Mouse (Mus musculus) hindbrain, embryonic 14.5 days (tissue): ENCODE measurements around the gene Dab1. TPM values are rescaled to one million over a fixed set of nuclear protein-coding genes. Genes with fewer than 3 reads are reported as not detected.

Experiments used
- ATAC-seq: fragments of 200-750 bp; cut with Nextera tagmentation; 2 replicates; pipeline ENCODE4 v1.8.0; 2017; ENCODE audit warnings: moderate number of reproducible peaks, mild to moderate bottlenecking, moderate TSS enrichment, moderate library complexity; ENCODE audit not compliant: low FRiP score
- DNase-seq: peaks from one replicate; pipeline ENCODE4 v3.0.0-alpha.2; 2015; ENCODE audit warnings: low spot score
- H3K27ac ChIP-seq: fragments of 300-500 bp; sonication (generic); 2 replicates; pipeline ENCODE4 v1.5.1; 2014; ENCODE audit warnings: mild to moderate bottlenecking, moderate library complexity
- H3K27me3 ChIP-seq: fragments of 300-500 bp; sonication (generic); 2 replicates; pipeline ENCODE4 v1.6.1; 2014; ENCODE audit warnings: mild to moderate bottlenecking, low read length, mixed read lengths; ENCODE audit not compliant: control insufficient read depth, insufficient read depth
- H3K36me3 ChIP-seq: fragments of 300-500 bp; sonication (generic); replicated peaks from 2 replicates; pipeline ENCODE4 v1.6.1; 2014; ENCODE audit not compliant: control insufficient read depth, insufficient read depth
- H3K4me1 ChIP-seq: fragments of 300-500 bp; sonication (generic); replicated peaks from 2 replicates; pipeline ENCODE4 v1.6.1; 2014; ENCODE audit warnings: antibody characterized with exemption, low read length, mixed read lengths; ENCODE audit not compliant: control insufficient read depth, insufficient read depth
- H3K4me2 ChIP-seq: fragments of 300-500 bp; sonication (generic); replicated peaks from 2 replicates; pipeline ENCODE4 v1.6.1; 2014; ENCODE audit warnings: mild to moderate bottlenecking, moderate library complexity
- H3K4me3 ChIP-seq: fragments of 300-500 bp; sonication (generic); replicated peaks from 2 replicates; pipeline ENCODE4 v1.5.1; 2014; ENCODE audit warnings: mild to moderate bottlenecking, low read length
- H3K9ac ChIP-seq: fragments of 300-500 bp; sonication (generic); 2 replicates; pipeline ENCODE4 v1.6.1; 2014
- H3K9me3 ChIP-seq: fragments of 300-500 bp; sonication (generic); 2 replicates; pipeline ENCODE4 v1.6.1; 2016; ENCODE audit warnings: low read length; ENCODE audit not compliant: control insufficient read depth
- WGBS: fragments of 180-500 bp; shearing (Covaris S2); extraction: QIAGEN DNeasy Blood & Tissue Kit; methylation state at CpG from one replicate; pipeline ENCODE4 v1.1.7; 2014; 5-methylcytosine and 5-hydroxymethylcytosine counted together
- polyA plus RNA-seq: library from polyadenylated mRNA; unstranded; fragments of >200 nt; fragmentation: Nextera tagmentation; extraction: Ambion mirVana; gene quantifications from 2 replicates; pipeline ENCODE4 v1.2.1, GENCODE M21; 2014

Dab1 gene
- polyA plus RNA-seq, 1 experiment from 2014 or later, result 62.9 TPM

DNA sequence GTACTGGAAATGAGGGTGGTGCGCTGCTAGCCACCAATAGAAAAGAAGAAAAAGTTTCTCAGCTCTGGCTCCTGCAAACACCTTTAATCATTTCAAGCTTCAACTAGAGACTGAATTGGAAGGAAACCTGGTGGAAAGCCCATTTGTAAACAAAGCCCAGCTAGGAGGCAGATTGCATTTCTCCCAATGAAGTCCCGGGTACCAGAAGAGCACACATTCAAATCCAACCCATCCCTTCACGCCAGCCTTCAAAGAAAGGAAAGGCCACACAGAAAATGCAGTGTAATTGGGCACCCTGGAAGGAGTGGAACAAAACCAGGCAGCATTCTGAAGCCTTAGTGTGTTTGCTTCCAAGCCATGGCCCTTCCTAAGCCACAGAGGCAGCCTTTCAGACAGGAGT lies 776.4 kb downstream of the Dab1 start:
- H3K27me3 ChIP-seq, result no peaks in the 10 kb centered on the region
- H3K4me1 ChIP-seq, result peaks cover 11% of the 10 kb centered on the region
- ATAC-seq, result no peak
- no peak overlapping the region for H3K9ac ChIP-seq
- H3K9me3 ChIP-seq, result no peaks in the 10 kb centered on the region
- DNase-seq, result no peak
- H3K4me3 ChIP-seq, result no peak overlapping the region
- H3K36me3 ChIP-seq, result no peaks in the 10 kb centered on the region
- WGBS, result 80% methylated on average over 3 of the region's 3 CpGs
- H3K4me2 ChIP-seq, result no peak overlapping the region
- no peak overlapping the region for H3K27ac ChIP-seq

DNA sequence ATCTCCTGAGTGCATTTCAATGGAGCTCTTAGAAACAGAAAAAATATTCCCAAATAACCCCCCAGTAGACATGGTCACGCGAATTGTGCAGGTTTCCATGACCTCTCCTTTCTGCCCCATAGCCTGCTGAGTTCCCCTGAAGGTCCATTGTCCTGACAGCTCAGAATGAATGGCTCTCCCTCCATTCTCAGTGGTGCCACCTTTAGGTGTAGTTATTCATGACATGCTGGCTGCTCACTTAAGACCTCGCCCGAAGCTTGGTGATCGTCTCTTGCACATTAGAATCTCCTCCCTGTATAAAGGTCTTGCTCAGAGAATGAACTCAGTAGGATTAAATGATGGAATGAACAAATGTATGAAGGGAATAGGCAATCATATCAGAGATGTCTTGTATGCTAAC lies 776.9 kb downstream of the Dab1 start:
- H3K4me1 ChIP-seq, result peaks cover 11% of the 10 kb centered on the region
- 92% methylated on average over 5 of the region's 5 CpGs for WGBS
- H3K4me3 ChIP-seq, result no peak overlapping the region
- no peak for ATAC-seq
- no peak overlapping the region for H3K4me2 ChIP-seq
- no peaks in the 10 kb centered on the region for H3K27me3 ChIP-seq
- H3K9me3 ChIP-seq, result no peaks in the 10 kb centered on the region
- H3K36me3 ChIP-seq, result no peaks in the 10 kb centered on the region
- H3K27ac ChIP-seq, result no peak overlapping the region
- no peak for DNase-seq
- H3K9ac ChIP-seq, result no peak overlapping the region

DNA sequence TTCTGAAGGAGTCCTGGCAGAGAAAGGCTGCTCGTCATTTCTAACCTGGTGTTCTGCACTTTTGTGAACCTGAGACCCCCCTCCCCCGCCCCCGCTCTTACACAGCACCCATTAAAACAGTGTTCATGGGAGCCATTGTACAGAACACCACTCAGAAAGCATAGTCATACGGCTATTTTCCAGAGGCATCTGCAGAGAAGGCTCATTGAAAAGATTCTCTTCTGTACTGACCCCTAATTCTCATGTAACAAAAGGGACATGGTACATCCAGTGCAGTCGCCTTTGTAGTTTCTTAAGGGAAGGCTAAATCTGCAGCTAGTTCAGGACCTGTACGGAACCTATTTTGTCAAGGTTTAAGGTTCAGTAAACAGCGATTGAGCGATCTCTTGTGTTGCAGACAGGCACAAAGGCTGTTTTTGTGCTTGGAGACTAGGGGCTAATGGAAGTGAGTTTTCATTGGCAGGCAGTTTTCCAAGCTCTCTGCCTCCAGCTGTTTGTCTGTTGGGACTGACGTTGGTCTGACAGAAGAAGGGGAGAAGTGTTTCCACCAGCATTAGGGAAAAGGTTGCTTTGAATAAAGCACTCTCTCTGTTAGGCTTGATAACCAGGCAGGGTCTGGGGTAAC lies 780.1 kb downstream of the Dab1 start:
- no peaks in the 10 kb centered on the region for H3K36me3 ChIP-seq
- DNase-seq, result peak; percentile 40
- peak overlapping the region; percentile 42; the same call in 1 of the 2 replicates for H3K9ac ChIP-seq
- no peaks in the 10 kb centered on the region for H3K9me3 ChIP-seq
- no peaks in the 10 kb centered on the region for H3K27me3 ChIP-seq
- H3K4me3 ChIP-seq, result no peak overlapping the region
- ATAC-seq, result peak; percentile 21; the same call in 1 of the 2 replicates
- H3K4me1 ChIP-seq, result peaks cover 11% of the 10 kb centered on the region
- H3K27ac ChIP-seq, result peak overlapping the region; percentile 56
- H3K4me2 ChIP-seq, result peak overlapping the region; percentile 21
- WGBS, result 26% methylated on average over 9 of the region's 9 CpGs

DNA sequence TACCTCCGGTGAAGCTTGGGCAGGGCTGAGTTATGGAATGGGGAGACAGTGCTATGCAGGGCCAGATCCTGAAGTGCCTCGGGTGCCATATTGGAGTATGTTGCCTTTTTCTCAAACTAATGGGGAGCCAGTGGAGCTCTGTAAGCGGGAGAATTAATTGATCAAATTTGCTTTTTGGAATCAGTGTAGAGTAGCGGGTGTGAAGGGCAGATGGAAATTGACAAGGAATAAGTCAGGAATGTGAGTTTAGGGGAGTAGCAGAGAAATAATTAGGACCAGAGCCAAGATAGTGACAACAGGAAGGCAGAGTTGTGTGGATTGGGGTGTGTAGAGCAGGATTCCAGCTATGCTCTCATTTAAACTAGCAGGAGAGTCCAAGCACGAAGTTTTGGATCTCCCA lies 784.9 kb downstream of the Dab1 start:
- Histone ChIP-seq H3K27me3 (no peaks in the 10 kb centered on the region), H3K9ac (no peak overlapping the region), H3K4me3 (no peak overlapping the region), H3K4me2 (no peak overlapping the region), H3K36me3 (no peaks in the 10 kb centered on the region), H3K9me3 (no peaks in the 10 kb centered on the region), H3K4me1 (peaks cover 9% of the 10 kb centered on the region), H3K27ac (no peak overlapping the region)
- WGBS, result 85% methylated on average over 5 of the region's 5 CpGs
- DNase-seq (no peak), ATAC-seq (no peak)

DNA sequence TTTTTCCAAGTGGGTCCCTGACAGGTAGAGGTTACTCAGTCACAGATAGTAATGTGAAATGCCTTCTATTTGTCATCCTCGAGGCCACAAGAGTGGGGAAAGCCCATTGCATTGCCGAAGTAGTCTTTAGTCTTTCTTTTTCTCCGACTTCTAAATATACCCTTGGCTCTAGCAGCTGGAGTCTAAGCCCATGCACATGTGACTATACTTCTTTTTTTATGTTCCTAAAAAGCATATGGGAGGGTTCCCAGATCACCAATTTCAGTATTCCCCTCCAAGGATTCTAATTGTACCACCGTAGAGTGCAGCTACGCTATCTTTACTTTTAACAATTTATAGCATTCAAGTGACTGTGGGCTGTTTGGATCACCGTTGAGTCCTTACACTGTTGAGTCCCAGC lies 791.8 kb downstream of the Dab1 start:
- Histone ChIP-seq H3K36me3 (no peaks in the 10 kb centered on the region), H3K27me3 (no peaks in the 10 kb centered on the region), H3K4me3 (no peak overlapping the region), H3K27ac (no peak overlapping the region), H3K4me2 (no peak overlapping the region), H3K9me3 (no peaks in the 10 kb centered on the region), H3K9ac (no peak overlapping the region), H3K4me1 (no peaks in the 10 kb centered on the region)
- no peak for DNase-seq
- ATAC-seq, result no peak
- WGBS, result 89% methylated on average over 6 of the region's 6 CpGs

DNA sequence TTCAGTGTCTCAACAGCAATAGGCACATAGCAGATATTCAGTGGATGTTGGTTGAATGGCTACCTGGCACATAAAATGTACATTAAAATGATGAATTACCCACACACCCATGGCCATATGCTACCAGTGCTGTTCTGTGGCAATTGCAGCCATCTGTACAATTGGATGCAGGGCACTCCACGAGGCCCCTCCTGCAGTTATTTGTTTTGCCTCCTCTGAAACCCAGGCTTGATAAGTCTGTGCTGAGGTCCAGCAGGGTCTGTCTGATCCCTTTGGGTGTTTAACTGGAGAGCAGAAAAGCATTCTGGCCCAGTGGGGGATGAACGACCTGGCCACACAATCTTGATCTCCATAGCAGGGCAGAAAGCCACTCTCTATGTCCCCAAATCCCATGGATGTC lies 796.3 kb downstream of the Dab1 start:
- Histone ChIP-seq H3K36me3 (no peaks in the 10 kb centered on the region), H3K4me3 (no peak overlapping the region), H3K4me2 (no peak overlapping the region), H3K9me3 (no peaks in the 10 kb centered on the region), H3K9ac (no peak overlapping the region), H3K4me1 (no peaks in the 10 kb centered on the region), H3K27me3 (no peaks in the 10 kb centered on the region), H3K27ac (no peak overlapping the region)
- WGBS, result 49% methylated on average over 2 of the region's 2 CpGs
- ATAC-seq (no peak), DNase-seq (no peak)

DNA sequence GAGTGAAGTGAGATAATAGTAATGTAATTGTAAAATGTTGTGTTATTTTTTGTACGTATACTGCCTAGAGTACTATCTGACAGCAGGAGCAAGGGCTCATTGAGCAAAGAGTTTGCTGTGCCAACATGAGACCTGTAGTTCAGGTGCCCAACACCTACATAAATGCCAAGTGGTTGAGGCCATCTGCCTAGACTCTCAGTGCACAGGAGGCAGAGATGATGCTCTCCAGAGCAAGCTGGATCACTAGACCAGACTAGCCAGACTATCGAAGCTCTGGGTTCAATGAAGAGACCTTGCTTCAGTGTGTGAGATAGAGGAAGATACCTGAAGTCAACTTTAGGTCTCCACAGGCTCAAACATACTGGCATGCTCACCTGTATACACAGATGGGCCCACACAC lies 799.2 kb downstream of the Dab1 start:
- Histone ChIP-seq H3K36me3 (no peaks in the 10 kb centered on the region), H3K9me3 (no peaks in the 10 kb centered on the region), H3K9ac (no peak overlapping the region), H3K4me1 (no peaks in the 10 kb centered on the region), H3K4me2 (no peak overlapping the region), H3K27ac (no peak overlapping the region), H3K27me3 (no peaks in the 10 kb centered on the region), H3K4me3 (no peak overlapping the region)
- DNase-seq (no peak), ATAC-seq (no peak)
- WGBS, result 91% methylated on average over 2 of the region's 2 CpGs

DNA sequence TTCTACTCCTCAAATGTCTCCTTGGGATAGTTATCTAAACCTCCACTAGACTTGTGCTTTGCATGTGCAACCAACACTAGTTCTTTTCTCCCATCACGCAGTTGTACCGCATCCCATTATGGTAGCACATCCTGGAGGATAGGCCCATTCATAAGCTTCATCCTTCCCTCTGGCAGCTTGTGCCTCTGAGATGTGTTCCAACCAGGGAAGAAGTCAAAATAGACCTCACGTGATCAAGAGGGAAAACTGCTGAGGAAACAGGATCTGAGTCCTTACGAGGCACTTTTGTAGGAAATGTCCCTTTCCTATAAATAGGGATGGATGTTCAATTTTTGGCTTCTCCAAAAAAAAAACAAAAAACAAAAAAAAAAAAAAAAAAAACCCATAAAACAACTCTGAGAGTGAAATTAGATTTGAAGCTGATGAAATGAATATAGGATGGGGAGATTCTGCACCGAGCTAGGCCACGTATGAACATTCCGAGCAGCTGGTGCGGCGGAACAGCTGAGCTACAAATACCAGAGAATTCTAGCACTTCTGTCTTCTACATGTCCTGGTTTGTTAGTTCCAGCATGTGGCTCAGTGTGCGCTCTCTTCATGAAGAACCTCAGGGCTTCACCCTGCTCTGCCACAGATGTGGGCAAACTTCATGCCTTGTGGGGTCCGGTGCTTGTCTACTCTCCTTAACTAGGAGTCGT lies 802.0 kb downstream of the Dab1 start:
- DNase-seq (no peak), ATAC-seq (no peak)
- Histone ChIP-seq H3K4me2 (no peak overlapping the region), H3K27ac (no peak overlapping the region), H3K9me3 (no peaks in the 10 kb centered on the region), H3K27me3 (no peaks in the 10 kb centered on the region), H3K4me1 (no peaks in the 10 kb centered on the region; the same call in 1 of the 2 replicates), H3K9ac (no peak overlapping the region), H3K36me3 (no peaks in the 10 kb centered on the region), H3K4me3 (no peak overlapping the region)
- WGBS, result 94% methylated on average over 12 of the region's 12 CpGs

DNA sequence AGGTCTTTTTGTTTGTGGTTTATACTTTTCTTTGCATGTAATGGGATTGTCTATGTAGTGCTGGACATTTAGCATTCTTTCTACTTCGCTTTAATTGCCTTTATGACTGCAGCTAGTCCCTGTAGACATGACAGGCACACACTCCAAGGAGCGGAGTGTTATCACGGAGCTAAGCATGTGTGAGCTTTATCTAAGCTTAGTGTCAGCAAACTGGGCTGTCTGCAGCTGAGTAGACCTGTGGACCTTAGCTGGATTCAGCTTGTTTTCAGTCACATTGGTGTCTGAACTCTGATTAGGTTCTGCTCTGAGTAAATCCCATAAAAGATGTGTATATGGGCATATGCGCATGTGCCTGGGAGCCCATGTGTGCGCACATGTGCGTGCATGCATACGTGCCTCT lies 810.0 kb downstream of the Dab1 start:
- Histone ChIP-seq H3K36me3 (no peaks in the 10 kb centered on the region), H3K4me3 (no peak overlapping the region), H3K9me3 (no peaks in the 10 kb centered on the region), H3K27ac (no peak overlapping the region), H3K9ac (no peak overlapping the region), H3K4me2 (no peak overlapping the region), H3K27me3 (no peaks in the 10 kb centered on the region), H3K4me1 (peaks cover 18% of the 10 kb centered on the region; the same call in 1 of the 2 replicates)
- ATAC-seq (no peak), DNase-seq (no peak)
- 88% methylated on average over 7 of the region's 7 CpGs for WGBS
